Mouse (Mus musculus): ENCODE measurements around the gene Ppp2r5a. TPM values are rescaled to one million over a fixed set of nuclear protein-coding genes. Genes with fewer than 3 reads are reported as not detected.

The Ppp2r5a gene
- polyA plus RNA-seq, 2 experiments = 30.3 to 40.1 TPM

GRCm38 (mm10) chr1:191327258-191327657 lies 75.8 kb downstream of the Ppp2r5a start:
- Histone ChIP-seq H3K9ac (ENCODE audit: low read depth, low read length, severe bottlenecking) (no peak overlapping the region; the same call in 1 of the 2 replicates), H3K4me1 (ENCODE audit: control insufficient read depth, insufficient read depth, low read length) (peaks cover 12% of the 10 kb centered on the region; the same call in 1 of the 2 replicates), H3K27ac (replicated peaks; ENCODE audit: low read depth, low read length) (no peak overlapping the region), H3K27me3 (ENCODE audit: control insufficient read depth, insufficient read depth, low read length) (no peaks in the 10 kb centered on the region), H3K36me3 (ENCODE audit: control insufficient read depth, insufficient read depth, low read length) (peaks cover 14% of the 10 kb centered on the region; the same call in 1 of the 2 replicates), H3K9me3 (ENCODE audit: control insufficient read depth, low read length) (no peaks in the 10 kb centered on the region), H3K4me3 (replicated peaks; ENCODE audit: low read length) (no peak overlapping the region), H3K4me2 (replicated peaks; ENCODE audit: low read depth, low read length, severe bottlenecking) (peak overlapping the region; percentile 95)
- ATAC-seq (ENCODE audit: low FRiP score, low read depth) (no peak), DNase-seq (ENCODE audit: low spot score) (no peak)
- no peak for TF ChIP-seq POLR2A (IDR thresholded peaks at IDR 0.05; ENCODE audit: borderline replicate concordance, extremely low read depth, insufficient read depth, insufficient read length)
- WGBS = 82% methylated on average over 8 of the region's 8 CpGs

GRCm38 (mm10) chr1:191326233-191326882 lies 76.7 kb downstream of the Ppp2r5a start:
- Histone ChIP-seq H3K4me2 (replicated peaks; ENCODE audit: low read depth, low read length, severe bottlenecking) (peak overlapping the region; percentile 95), H3K27ac (replicated peaks; ENCODE audit: low read depth, low read length) (peak overlapping the region; percentile 38; the same call in 1 of the 2 replicates), H3K4me3 (replicated peaks; ENCODE audit: low read length) (peak overlapping the region; percentile 84), H3K9me3 (ENCODE audit: control insufficient read depth, low read length) (no peaks in the 10 kb centered on the region), H3K36me3 (ENCODE audit: control insufficient read depth, insufficient read depth, low read length) (peaks cover 10% of the 10 kb centered on the region; the same call in 1 of the 2 replicates), H3K9ac (ENCODE audit: low read depth, low read length, severe bottlenecking) (peak overlapping the region; percentile 84), H3K4me1 (ENCODE audit: control insufficient read depth, insufficient read depth, low read length) (peaks cover 12% of the 10 kb centered on the region; the same call in 1 of the 2 replicates), H3K27me3 (ENCODE audit: control insufficient read depth, insufficient read depth, low read length) (no peaks in the 10 kb centered on the region)
- peak; percentile 50 for ATAC-seq (ENCODE audit: low FRiP score, low read depth)
- DNase-seq (ENCODE audit: low spot score) = peak; percentile 27
- TF ChIP-seq POLR2A (IDR thresholded peaks at IDR 0.05; ENCODE audit: borderline replicate concordance, extremely low read depth, insufficient read depth, insufficient read length) = 0 out of 2 replicates have a peak, but pooled peaks have one; percentile 24
- WGBS = 2% methylated on average over 30 of the region's 35 CpGs

GRCm38 (mm10) chr1:191325726-191326232 lies 77.3 kb downstream of the Ppp2r5a start, which contains the start of gene Tmem206:
Gene Tmem206 (plus strand): TSS chr1:191325912.
- no peaks in the 10 kb centered on the region for H3K9me3 ChIP-seq (ENCODE audit: control insufficient read depth, low read length)
- H3K27ac ChIP-seq (replicated peaks; ENCODE audit: low read depth, low read length) = peak within 1 kb of the TSS; percentile 38; the same call in 1 of the 2 replicates
- WGBS = under 1% methylated on average over 41 of the region's 42 CpGs

GRCm38 (mm10) chr1:191324733-191325590 lies 78.1 kb downstream of the Ppp2r5a start:
- no peak overlapping the region for H3K27ac ChIP-seq (replicated peaks; ENCODE audit: low read depth, low read length)
- H3K9me3 ChIP-seq (ENCODE audit: control insufficient read depth, low read length) = no peaks in the 10 kb centered on the region
- peak overlapping the region; percentile 95 for H3K4me2 ChIP-seq (replicated peaks; ENCODE audit: low read depth, low read length, severe bottlenecking)
- no peak for TF ChIP-seq POLR2A (IDR thresholded peaks at IDR 0.05; ENCODE audit: borderline replicate concordance, extremely low read depth, insufficient read depth, insufficient read length)
- H3K36me3 ChIP-seq (ENCODE audit: control insufficient read depth, insufficient read depth, low read length) = peaks cover 4% of the 10 kb centered on the region; the same call in 1 of the 2 replicates
- no peak for DNase-seq (ENCODE audit: low spot score)
- ATAC-seq (ENCODE audit: low FRiP score, low read depth) = no peak
- no peaks in the 10 kb centered on the region for H3K27me3 ChIP-seq (ENCODE audit: control insufficient read depth, insufficient read depth, low read length)
- H3K9ac ChIP-seq (ENCODE audit: low read depth, low read length, severe bottlenecking) = peak overlapping the region; percentile 84
- no peak overlapping the region for H3K4me3 ChIP-seq (replicated peaks; ENCODE audit: low read length)
- 87% methylated on average over 7 of the region's 7 CpGs for WGBS
- peaks cover 12% of the 10 kb centered on the region; the same call in 1 of the 2 replicates for H3K4me1 ChIP-seq (ENCODE audit: control insufficient read depth, insufficient read depth, low read length)

More at GRCm38 (mm10) chr1:191325726-191326232, 77.3 kb downstream of the Ppp2r5a start, which contains the start of gene Tmem206:
- H3K4me3 ChIP-seq (replicated peaks; ENCODE audit: low read length) = peak within 1 kb of the TSS; percentile 84
- peak within 1 kb of the TSS; percentile 84 for H3K9ac ChIP-seq (ENCODE audit: low read depth, low read length, severe bottlenecking)
- peak; percentile 76; the same call in 1 of the 2 replicates for TF ChIP-seq POLR2A (IDR thresholded peaks at IDR 0.05; ENCODE audit: borderline replicate concordance, extremely low read depth, insufficient read depth, insufficient read length)
- H3K4me1 ChIP-seq (ENCODE audit: control insufficient read depth, insufficient read depth, low read length) = peaks cover 12% of the 10 kb centered on the region; the same call in 1 of the 2 replicates
- peak within 1 kb of the TSS; percentile 95 for H3K4me2 ChIP-seq (replicated peaks; ENCODE audit: low read depth, low read length, severe bottlenecking)
- no peaks in the 10 kb centered on the region for H3K27me3 ChIP-seq (ENCODE audit: control insufficient read depth, insufficient read depth, low read length)
- peaks cover 5% of the 10 kb centered on the region; the same call in 1 of the 2 replicates for H3K36me3 ChIP-seq (ENCODE audit: control insufficient read depth, insufficient read depth, low read length)
- peak; percentile 98 for DNase-seq (ENCODE audit: low spot score)
- peak; percentile 96 for ATAC-seq (ENCODE audit: low FRiP score, low read depth)

- Histone ChIP-seq H3K36me3 (ENCODE audit: control insufficient read depth, insufficient read depth, low read length) (peaks cover under 1% of the 10 kb centered on the region; the same call in 1 of the 2 replicates), H3K9me3 (ENCODE audit: control insufficient read depth, low read length) (no peaks in the 10 kb centered on the region), H3K4me1 (ENCODE audit: control insufficient read depth, insufficient read depth, low read length) (peaks cover 12% of the 10 kb centered on the region; the same call in 1 of the 2 replicates), H3K4me2 (replicated peaks; ENCODE audit: low read depth, low read length, severe bottlenecking) (no peak overlapping the region), H3K27me3 (ENCODE audit: control insufficient read depth, insufficient read depth, low read length) (no peaks in the 10 kb centered on the region), H3K27ac (replicated peaks; ENCODE audit: low read depth, low read length) (no peak overlapping the region), H3K9ac (ENCODE audit: low read depth, low read length, severe bottlenecking) (no peak overlapping the region), H3K4me3 (replicated peaks; ENCODE audit: low read length) (no peak overlapping the region)
- ATAC-seq (ENCODE audit: low FRiP score, low read depth) = no peak
- DNase-seq (ENCODE audit: low spot score) = no peak
- TF ChIP-seq POLR2A (IDR thresholded peaks at IDR 0.05; ENCODE audit: borderline replicate concordance, extremely low read depth, insufficient read depth, insufficient read length) = no peak
- WGBS = 82% methylated on average over 3 of the region's 3 CpGs
Measured at GRCm38 (mm10) chr1:191323381-191323780, 79.7 kb downstream of the Ppp2r5a start.

Measured in limb, embryonic 14.5 days (tissue).